In genomic region chr11:68145586-68146455, GRCm38 (mm10) we compare ENCODE assay signal across 13 mouse cellular contexts.
DNase-seq lines count a peak whose midpoint lies in the region; ATAC-seq lines count a peak whose summit lies in the region.
"Had no signal": no experiment of that assay in that cellular context is flagged by ENCODE, and none has a peak within 500 bp of the region (broad histone marks: within the 10 kb centered on the region; RNA-seq: fewer than 3 reads in every experiment).

No protein-coding gene starts in this region.

- 4% methylated on average over 17 of the region's 17 CpGs for WGBS in forebrain, embryonic 16.5 days
- 17% methylated on average over 17 of the region's 17 CpGs for WGBS in limb, embryonic 13.5 days
- 39% methylated on average over 17 of the region's 17 CpGs for WGBS in liver, embryonic 12.5 days (ENCODE audit: insufficient replicate concordance)
- 35% methylated on average over 17 of the region's 17 CpGs for WGBS in kidney, embryonic 14.5 days

- H3K27me3 ChIP-seq in forebrain, embryonic 16.5 days (replicated peaks; ENCODE audit: control insufficient read depth, insufficient read depth, low read length): peaks cover 9% of the 10 kb centered on the region; the same call in 1 of the 2 replicates
- peaks cover 4% of the 10 kb centered on the region for H3K27me3 ChIP-seq in limb, embryonic 13.5 days
- H3K27me3 ChIP-seq in liver, embryonic 12.5 days (replicated peaks): peaks cover 6% of the 10 kb centered on the region; the same call in 1 of the 2 replicates
- H3K27me3 ChIP-seq in kidney, embryonic 14.5 days (ENCODE audit: control insufficient read depth, insufficient read depth, low read length): no peaks in the 10 kb centered on the region

- H3K27ac ChIP-seq in forebrain, embryonic 16.5 days (ENCODE audit: low read length): peak overlapping the region; percentile 34
- H3K27ac ChIP-seq in limb, embryonic 13.5 days: peak overlapping the region; percentile 23
- H3K27ac ChIP-seq in liver, embryonic 12.5 days: no peak overlapping the region
- no peak overlapping the region for H3K27ac ChIP-seq in kidney, embryonic 14.5 days (ENCODE audit: low read depth, low read length)
- H3K27ac ChIP-seq: limb, embryonic 15.5 days had no signal

- DNase-seq in layer of hippocampus, postnatal 10 days (ENCODE audit: low spot score in 2 of 2): peak; percentile 29 to 52
- DNase-seq in layer of hippocampus, adult 11-12 months (ENCODE audit: low spot score): no peak
- DNase-seq in retina, postnatal 1 day: peak; percentile 40
- no peak for DNase-seq in right cerebral cortex, postnatal 25 days
- DNase-seq: cerebellum, adult 11-12 months; kidney, adult 11 months; right cerebral cortex, adult 18-20 months; thymus, postnatal 36 days had no signal

- peak overlapping the region; percentile 26 for H3K4me2 ChIP-seq in forebrain, embryonic 16.5 days (ENCODE audit: low read length)
- H3K4me2 ChIP-seq in limb, embryonic 13.5 days (replicated peaks): peak overlapping the region; percentile 34
- H3K4me2 ChIP-seq in liver, embryonic 12.5 days: no peak overlapping the region
- H3K4me2 ChIP-seq in kidney, embryonic 14.5 days (replicated peaks; ENCODE audit: low read depth, low read length): no peak overlapping the region
- H3K4me2 ChIP-seq: limb, embryonic 15.5 days had no signal

- H3K36me3 ChIP-seq in forebrain, embryonic 16.5 days (ENCODE audit: control insufficient read depth, insufficient read depth): no peaks in the 10 kb centered on the region
- no peaks in the 10 kb centered on the region for H3K36me3 ChIP-seq in limb, embryonic 13.5 days
- no peaks in the 10 kb centered on the region for H3K36me3 ChIP-seq in liver, embryonic 12.5 days
- H3K36me3 ChIP-seq in kidney, embryonic 14.5 days (ENCODE audit: control insufficient read depth, insufficient read depth, low read length): no peaks in the 10 kb centered on the region
- H3K36me3 ChIP-seq: limb, embryonic 15.5 days had no signal

- H3K9me3 ChIP-seq in forebrain, embryonic 16.5 days (ENCODE audit: control insufficient read depth, low read length): no peaks in the 10 kb centered on the region
- H3K9me3 ChIP-seq in limb, embryonic 13.5 days: no peaks in the 10 kb centered on the region
- H3K9me3 ChIP-seq in liver, embryonic 12.5 days (replicated peaks): no peaks in the 10 kb centered on the region
- no peaks in the 10 kb centered on the region for H3K9me3 ChIP-seq in kidney, embryonic 14.5 days (ENCODE audit: control insufficient read depth, low read length)
- H3K9me3 ChIP-seq: limb, embryonic 15.5 days had no signal

- no peak overlapping the region for H3K4me3 ChIP-seq in forebrain, embryonic 16.5 days (replicated peaks; ENCODE audit: low read length)
- H3K4me3 ChIP-seq in limb, embryonic 13.5 days: no peak overlapping the region
- H3K4me3 ChIP-seq in liver, embryonic 12.5 days: no peak overlapping the region
- H3K4me3 ChIP-seq in kidney, embryonic 14.5 days (ENCODE audit: low read length): no peak overlapping the region
- H3K4me3 ChIP-seq: limb, embryonic 15.5 days had no signal

- peak overlapping the region; percentile 2; the same call in 1 of the 2 replicates for H3K9ac ChIP-seq in forebrain, embryonic 16.5 days (replicated peaks; ENCODE audit: low read depth, low read length)
- peak overlapping the region; percentile 10; the same call in 1 of the 2 replicates for H3K9ac ChIP-seq in limb, embryonic 13.5 days
- H3K9ac ChIP-seq in liver, embryonic 12.5 days: no peak overlapping the region
- H3K9ac ChIP-seq in kidney, embryonic 14.5 days (ENCODE audit: low read depth, low read length): no peak overlapping the region
- H3K9ac ChIP-seq: limb, embryonic 15.5 days had no signal

- ATAC-seq in forebrain, embryonic 16.5 days: peak; percentile 82
- no peak; the same call in 1 of the 2 replicates for ATAC-seq in limb, embryonic 13.5 days (ENCODE audit: low FRiP score, low read depth)
- ATAC-seq in liver, embryonic 12.5 days: no peak
- ATAC-seq in kidney, embryonic 14.5 days (ENCODE audit: low FRiP score, low TSS enrichment): no peak

- peaks cover 32% of the 10 kb centered on the region for H3K4me1 ChIP-seq in forebrain, embryonic 16.5 days (replicated peaks; ENCODE audit: control insufficient read depth, insufficient read depth, low read length)
- H3K4me1 ChIP-seq in limb, embryonic 13.5 days: peaks cover 52% of the 10 kb centered on the region
- H3K4me1 ChIP-seq in liver, embryonic 12.5 days: peaks cover 8% of the 10 kb centered on the region; the same call in 1 of the 2 replicates
- peaks cover 16% of the 10 kb centered on the region for H3K4me1 ChIP-seq in kidney, embryonic 14.5 days (ENCODE audit: control insufficient read depth, insufficient read depth, low read length)

Comparison
In these comparisons a context has a peak if more than half of its experiments do, and no peak if none do; other contexts are left out.
1. DNase-seq: peak in layer of hippocampus, postnatal 10 days (2 of 2) and retina, postnatal 1 day (single experiment); none in layer of hippocampus, adult 11-12 months (single experiment) and right cerebral cortex, postnatal 25 days (single experiment).
2. H3K27ac ChIP-seq: peak in forebrain, embryonic 16.5 days (single experiment) and limb, embryonic 13.5 days (single experiment); none in liver, embryonic 12.5 days (single experiment) and kidney, embryonic 14.5 days (single experiment).
3. H3K4me2 ChIP-seq: peak in forebrain, embryonic 16.5 days (single experiment) and limb, embryonic 13.5 days (single experiment); none in liver, embryonic 12.5 days (single experiment) and kidney, embryonic 14.5 days (single experiment).
4. H3K9ac ChIP-seq: peak in forebrain, embryonic 16.5 days (single experiment) and limb, embryonic 13.5 days (single experiment); none in liver, embryonic 12.5 days (single experiment) and kidney, embryonic 14.5 days (single experiment).